Mouse (Mus musculus) embryonic facial prominence, embryonic 12.5 days (tissue): ENCODE measurements around the gene Klf6. TPM values are rescaled to one million over a fixed set of nuclear protein-coding genes. Genes with fewer than 3 reads are reported as not detected.

Experiments
- ATAC-seq: fragments of 200-750 bp; cut with Nextera tagmentation; 2 replicates; pipeline ENCODE4 v1.8.0; 2017; ENCODE audit not compliant: insufficient number of reproducible peaks, insufficient read depth, low FRiP score, low TSS enrichment
- H3K27ac ChIP-seq: fragments of 300-500 bp; sonication (generic); 2 replicates; pipeline ENCODE4 v1.5.1; 2016; ENCODE audit warnings: mild to moderate bottlenecking
- H3K27me3 ChIP-seq: fragments of 300-500 bp; sonication (generic); 2 replicates; pipeline ENCODE4 v1.6.1; 2016; ENCODE audit warnings: mild to moderate bottlenecking, moderate library complexity
- H3K36me3 ChIP-seq: fragments of 300-500 bp; sonication (generic); 2 replicates; pipeline ENCODE4 v1.6.1; 2016; ENCODE audit warnings: mild to moderate bottlenecking
- H3K4me1 ChIP-seq: fragments of 300-500 bp; sonication (generic); 2 replicates; pipeline ENCODE4 v1.6.1; 2016
- H3K4me2 ChIP-seq: fragments of 300-500 bp; sonication (generic); replicated peaks from 2 replicates; pipeline ENCODE4 v1.6.1; 2016; ENCODE audit warnings: mild to moderate bottlenecking, moderate library complexity
- H3K4me3 ChIP-seq: fragments of 300-500 bp; sonication (generic); 2 replicates; pipeline ENCODE4 v1.5.1; 2016; ENCODE audit warnings: mild to moderate bottlenecking
- H3K9ac ChIP-seq: fragments of 300-500 bp; sonication (generic); 2 replicates; pipeline ENCODE4 v1.6.1; 2016; ENCODE audit warnings: mild to moderate bottlenecking, moderate library complexity
- H3K9me3 ChIP-seq: fragments of 300-500 bp; sonication (generic); 2 replicates; pipeline ENCODE4 v1.6.1; 2016; ENCODE audit warnings: mild to moderate bottlenecking, moderate library complexity
- WGBS: fragments of 180-500 bp; shearing (Covaris S2); methylation state at CpG from one replicate; pipeline ENCODE4 v1.1.7; 2016; 5-methylcytosine and 5-hydroxymethylcytosine counted together
- polyA plus RNA-seq: library from polyadenylated mRNA; unstranded; fragments of >200 nt; fragmentation: Nextera tagmentation; extraction: Ambion mirVana; gene quantifications from 2 replicates; pipeline ENCODE4 v1.2.1, GENCODE M21; 2016

Gene Klf6
- polyA plus RNA-seq = 60.8 and 64.0 TPM in 2 replicates

GRCm38 (mm10) chr13:5861157-5862002, at the start of gene Klf6:
Klf6 (plus strand) TSS chr13:5861482.
- H3K9ac ChIP-seq = peak within 1 kb of the TSS; percentile 82

GRCm38 (mm10) chr13:5813433-5813832, 47.8 kb upstream of the Klf6 start:
- no peaks in the 10 kb centered on the region for H3K27me3 ChIP-seq
- H3K36me3 ChIP-seq = no peaks in the 10 kb centered on the region
- no peak overlapping the region for H3K9ac ChIP-seq
- H3K27ac ChIP-seq = no peak overlapping the region
- no peak overlapping the region for H3K4me3 ChIP-seq
- H3K9me3 ChIP-seq = no peaks in the 10 kb centered on the region
- no peak for ATAC-seq
- 92% methylated on average over 9 of the region's 9 CpGs for WGBS
- no peak overlapping the region for H3K4me2 ChIP-seq
- H3K4me1 ChIP-seq = no peaks in the 10 kb centered on the region

More at GRCm38 (mm10) chr13:5861157-5862002, at the start of gene Klf6:
- Histone ChIP-seq H3K27me3 (no peaks in the 10 kb centered on the region), H3K4me2 (peak within 1 kb of the TSS; percentile 61), H3K36me3 (peaks cover 16% of the 10 kb centered on the region), H3K4me3 (peak within 1 kb of the TSS; percentile 64), H3K27ac (peak within 1 kb of the TSS; percentile 99), H3K4me1 (peaks cover 11% of the 10 kb centered on the region; the same call in 1 of the 2 replicates), H3K9me3 (no peaks in the 10 kb centered on the region)
- ATAC-seq = peak; percentile 99
- under 1% methylated on average over 57 of the region's 60 CpGs for WGBS

- 82% methylated on average over 3 of the region's 3 CpGs for whole genome bisulfite sequencing
Measured at GRCm38 (mm10) chr13:5817250-5817649, 44.0 kb upstream of the Klf6 start.

GRCm38 (mm10) chr13:5819173-5819572, 42.1 kb upstream of the Klf6 start:
- Histone ChIP-seq H3K4me2 (no peak overlapping the region), H3K4me3 (no peak overlapping the region), H3K36me3 (no peaks in the 10 kb centered on the region), H3K9ac (no peak overlapping the region), H3K27me3 (no peaks in the 10 kb centered on the region), H3K4me1 (no peaks in the 10 kb centered on the region), H3K27ac (no peak overlapping the region), H3K9me3 (no peaks in the 10 kb centered on the region)
- no peak for ATAC-seq
- 54% methylated on average over 3 of the region's 3 CpGs for WGBS

More at GRCm38 (mm10) chr13:5817250-5817649, 44.0 kb upstream of the Klf6 start:
- Histone ChIP-seq H3K27me3 (no peaks in the 10 kb centered on the region), H3K27ac (no peak overlapping the region), H3K9me3 (no peaks in the 10 kb centered on the region), H3K4me3 (no peak overlapping the region), H3K4me1 (no peaks in the 10 kb centered on the region), H3K36me3 (no peaks in the 10 kb centered on the region), H3K4me2 (no peak overlapping the region), H3K9ac (no peak overlapping the region)
- ATAC-seq = no peak

GRCm38 (mm10) chr13:5822586-5822985, 38.7 kb upstream of the Klf6 start:
- H3K9me3 ChIP-seq = no peaks in the 10 kb centered on the region
- no peak overlapping the region for H3K4me3 ChIP-seq
- H3K9ac ChIP-seq = no peak overlapping the region
- no peak overlapping the region for H3K4me2 ChIP-seq
- WGBS = 57% methylated on average over 11 of the region's 11 CpGs
- no peaks in the 10 kb centered on the region for H3K36me3 ChIP-seq
- no peak overlapping the region for H3K27ac ChIP-seq
- no peaks in the 10 kb centered on the region for H3K27me3 ChIP-seq
- no peak for ATAC-seq
- peaks cover 4% of the 10 kb centered on the region; the same call in 1 of the 2 replicates for H3K4me1 ChIP-seq

- Histone ChIP-seq H3K27ac (no peak overlapping the region), H3K9ac (no peak overlapping the region), H3K9me3 (no peaks in the 10 kb centered on the region), H3K27me3 (no peaks in the 10 kb centered on the region), H3K4me3 (no peak overlapping the region), H3K4me2 (no peak overlapping the region), H3K36me3 (no peaks in the 10 kb centered on the region), H3K4me1 (peaks cover 4% of the 10 kb centered on the region; the same call in 1 of the 2 replicates)
- ATAC-seq = no peak
- 85% methylated on average over 7 of the region's 7 CpGs for WGBS
Measured at GRCm38 (mm10) chr13:5823150-5823549, 38.1 kb upstream of the Klf6 start.

GRCm38 (mm10) chr13:5824189-5824815, 37.0 kb upstream of the Klf6 start:
- WGBS = 54% methylated on average over 8 of the region's 8 CpGs
- H3K4me2 ChIP-seq = no peak overlapping the region
- ATAC-seq = no peak
- H3K4me1 ChIP-seq = peaks cover 4% of the 10 kb centered on the region; the same call in 1 of the 2 replicates
- H3K27ac ChIP-seq = no peak overlapping the region
- H3K36me3 ChIP-seq = no peaks in the 10 kb centered on the region
- H3K9ac ChIP-seq = no peak overlapping the region
- no peaks in the 10 kb centered on the region for H3K9me3 ChIP-seq
- no peaks in the 10 kb centered on the region for H3K27me3 ChIP-seq
- no peak overlapping the region for H3K4me3 ChIP-seq

GRCm38 (mm10) chr13:5826170-5826827, 35.0 kb upstream of the Klf6 start:
- Histone ChIP-seq H3K36me3 (no peaks in the 10 kb centered on the region), H3K9ac (no peak overlapping the region), H3K4me2 (no peak overlapping the region), H3K9me3 (no peaks in the 10 kb centered on the region), H3K4me1 (peaks cover 4% of the 10 kb centered on the region; the same call in 1 of the 2 replicates), H3K27me3 (no peaks in the 10 kb centered on the region), H3K4me3 (no peak overlapping the region), H3K27ac (no peak overlapping the region)
- WGBS = 32% methylated on average over 9 of the region's 9 CpGs
- ATAC-seq = 0 out of 2 replicates have a peak, but pooled peaks have one; percentile 60

GRCm38 (mm10) chr13:5831976-5832375, 29.3 kb upstream of the Klf6 start:
- H3K4me1 ChIP-seq = no peaks in the 10 kb centered on the region
- H3K9me3 ChIP-seq = no peaks in the 10 kb centered on the region
- H3K4me3 ChIP-seq = no peak overlapping the region
- no peak overlapping the region for H3K9ac ChIP-seq
- H3K27me3 ChIP-seq = no peaks in the 10 kb centered on the region
- no peaks in the 10 kb centered on the region for H3K36me3 ChIP-seq
- H3K27ac ChIP-seq = no peak overlapping the region
- H3K4me2 ChIP-seq = no peak overlapping the region
- WGBS = under 1% methylated on average over 7 of the region's 7 CpGs
- ATAC-seq = no peak

GRCm38 (mm10) chr13:5837174-5837777, 24.0 kb upstream of the Klf6 start:
- Histone ChIP-seq H3K4me1 (no peaks in the 10 kb centered on the region), H3K4me3 (no peak overlapping the region), H3K27me3 (no peaks in the 10 kb centered on the region), H3K4me2 (no peak overlapping the region), H3K27ac (no peak overlapping the region), H3K9ac (no peak overlapping the region), H3K36me3 (no peaks in the 10 kb centered on the region), H3K9me3 (no peaks in the 10 kb centered on the region)
- no peak for ATAC-seq
- 88% methylated on average over 4 of the region's 4 CpGs for WGBS

GRCm38 (mm10) chr13:5841418-5841817, 19.9 kb upstream of the Klf6 start:
- H3K27ac ChIP-seq = no peak overlapping the region
- H3K4me3 ChIP-seq = no peak overlapping the region
- WGBS = 89% methylated on average over 6 of the region's 6 CpGs
- H3K36me3 ChIP-seq = no peaks in the 10 kb centered on the region
- H3K9ac ChIP-seq = no peak overlapping the region
- H3K27me3 ChIP-seq = no peaks in the 10 kb centered on the region
- no peaks in the 10 kb centered on the region for H3K4me1 ChIP-seq
- no peak for ATAC-seq
- no peaks in the 10 kb centered on the region for H3K9me3 ChIP-seq
- H3K4me2 ChIP-seq = no peak overlapping the region
